Comparison of ENCODE assay signal across 22 mouse cellular contexts in genomic region chr11:35364469-35364868, GRCm38 (mm10).
DNase-seq lines count a peak whose midpoint lies in the region; ATAC-seq and TF ChIP-seq lines count a peak whose summit lies in the region.
"Had no signal": no experiment of that assay in that cellular context is flagged by ENCODE, and none has a peak within 500 bp of the region (broad histone marks: within the 10 kb centered on the region; RNA-seq: fewer than 3 reads in every experiment).

No protein-coding gene starts in this region.

- no peak for ATAC-seq in lung, postnatal 0 days
- 0 out of 2 replicates have a peak, but pooled peaks have one; percentile 19 for ATAC-seq in embryonic facial prominence, embryonic 11.5 days (replicated peaks; ENCODE audit: insufficient number of reproducible peaks, low FRiP score, low TSS enrichment, low read depth)
- no peak for ATAC-seq in midbrain, embryonic 16.5 days
- ATAC-seq in hindbrain, embryonic 13.5 days (ENCODE audit: low FRiP score): no peak
- ATAC-seq: forebrain, embryonic 14.5 days; Patski had no signal

- H3K27ac ChIP-seq in layer of hippocampus, adult 2 months: peak overlapping the region; percentile 51; the same call in 1 of the 2 replicates
- H3K27ac ChIP-seq in lung, postnatal 0 days (ENCODE audit: low read length): no peak overlapping the region
- no peak overlapping the region for H3K27ac ChIP-seq in embryonic facial prominence, embryonic 11.5 days (replicated peaks; ENCODE audit: low read depth, low read length)
- H3K27ac ChIP-seq in midbrain, embryonic 16.5 days (ENCODE audit: low read length): no peak overlapping the region
- H3K27ac ChIP-seq in hindbrain, embryonic 13.5 days: no peak overlapping the region
- H3K27ac ChIP-seq: embryonic facial prominence, embryonic 15.5 days; forebrain, embryonic 10.5 days; gastrocnemius, adult 2 months; hindbrain, embryonic 10.5 days; hindbrain, embryonic 15.5 days had no signal

- TF ChIP-seq EP300 in lung, postnatal 0 days (IDR thresholded peaks at IDR 0.05): no peak

- no peak overlapping the region for H3K4me3 ChIP-seq in layer of hippocampus, adult 2 months
- no peak overlapping the region for H3K4me3 ChIP-seq in lung, postnatal 0 days (ENCODE audit: low read depth, low read length)
- no peak overlapping the region for H3K4me3 ChIP-seq in embryonic facial prominence, embryonic 11.5 days (ENCODE audit: low read depth, low read length)
- H3K4me3 ChIP-seq in midbrain, embryonic 16.5 days (ENCODE audit: low read depth, low read length): no peak overlapping the region
- H3K4me3 ChIP-seq in hindbrain, embryonic 13.5 days: no peak overlapping the region
- H3K4me3 ChIP-seq: embryonic facial prominence, embryonic 15.5 days; erythroblast, embryonic 14.5 days; forebrain, embryonic 10.5 days; gastrocnemius, adult 2 months; heart, embryonic 12.5 days; hindbrain, embryonic 10.5 days; hindbrain, embryonic 15.5 days had no signal

- 36% methylated on average over 10 of the region's 10 CpGs for WGBS in lung, postnatal 0 days
- WGBS in embryonic facial prominence, embryonic 11.5 days: 43% methylated on average over 10 of the region's 10 CpGs
- WGBS in midbrain, embryonic 16.5 days: 45% methylated on average over 10 of the region's 10 CpGs
- WGBS in hindbrain, embryonic 13.5 days: 59% methylated on average over 10 of the region's 10 CpGs

- no peaks in the 10 kb centered on the region for H3K4me1 ChIP-seq in lung, postnatal 0 days (ENCODE audit: insufficient read depth, low read depth, low read length)
- no peaks in the 10 kb centered on the region for H3K4me1 ChIP-seq in embryonic facial prominence, embryonic 11.5 days (ENCODE audit: control insufficient read depth, insufficient read depth, low read length)
- no peaks in the 10 kb centered on the region for H3K4me1 ChIP-seq in midbrain, embryonic 16.5 days (ENCODE audit: control insufficient read depth, insufficient read depth, low read length)
- H3K4me1 ChIP-seq in hindbrain, embryonic 13.5 days (replicated peaks): peaks cover 17% of the 10 kb centered on the region

- no peak for TF ChIP-seq CTCF in layer of hippocampus, adult 2 months (conservative IDR thresholded peaks at IDR 0.05)
- no peak for TF ChIP-seq CTCF in lung, postnatal 0 days (IDR thresholded peaks at IDR 0.05)

- H3K36me3 ChIP-seq in lung, postnatal 0 days (ENCODE audit: insufficient read depth, low read length): no peaks in the 10 kb centered on the region
- no peaks in the 10 kb centered on the region; the same call in 1 of the 2 replicates for H3K36me3 ChIP-seq in embryonic facial prominence, embryonic 11.5 days (replicated peaks; ENCODE audit: control insufficient read depth, insufficient read depth, low read depth, low read length)
- H3K36me3 ChIP-seq in midbrain, embryonic 16.5 days (ENCODE audit: control insufficient read depth, insufficient read depth, low read length): no peaks in the 10 kb centered on the region
- H3K36me3 ChIP-seq in hindbrain, embryonic 13.5 days: no peaks in the 10 kb centered on the region
- H3K36me3 ChIP-seq: embryonic facial prominence, embryonic 15.5 days; forebrain, embryonic 10.5 days; heart, embryonic 12.5 days; hindbrain, embryonic 10.5 days; hindbrain, embryonic 15.5 days had no signal

- H3K9ac ChIP-seq in lung, postnatal 0 days (replicated peaks; ENCODE audit: low read depth): no peak overlapping the region
- no peak overlapping the region for H3K9ac ChIP-seq in embryonic facial prominence, embryonic 11.5 days (replicated peaks; ENCODE audit: low read length)
- no peak overlapping the region for H3K9ac ChIP-seq in midbrain, embryonic 16.5 days (ENCODE audit: low read depth, low read length)
- no peak overlapping the region for H3K9ac ChIP-seq in hindbrain, embryonic 13.5 days
- H3K9ac ChIP-seq: embryonic facial prominence, embryonic 15.5 days; heart, embryonic 12.5 days; hindbrain, embryonic 15.5 days had no signal

- DNase-seq in layer of hippocampus, adult 2 months (ENCODE audit: low spot score in 2 of 2): no peak
- DNase-seq in layer of hippocampus, adult 11-12 months (ENCODE audit: low spot score): no peak
- DNase-seq in lung, postnatal 0 days (ENCODE audit: low spot score): peak; percentile 9
- DNase-seq in lung, postnatal 14 days: no peak
- DNase-seq in embryonic facial prominence, embryonic 11.5 days (ENCODE audit: low spot score): peak; percentile 58
- DNase-seq: adrenal gland, adult 2 months; adrenal gland, postnatal 25 days; cerebellum, adult 2 months; cerebellum, postnatal 10 days; gastrocnemius, adult 2 months; gastrocnemius, postnatal 25 days had no signal

- no peaks in the 10 kb centered on the region for H3K27me3 ChIP-seq in lung, postnatal 0 days (replicated peaks; ENCODE audit: insufficient read depth, low read length)
- no peaks in the 10 kb centered on the region for H3K27me3 ChIP-seq in embryonic facial prominence, embryonic 11.5 days (ENCODE audit: control insufficient read depth, insufficient read depth, low read length)
- H3K27me3 ChIP-seq in midbrain, embryonic 16.5 days (ENCODE audit: control insufficient read depth, insufficient read depth, low read depth, low read length): peaks cover 56% of the 10 kb centered on the region
- peaks cover 69% of the 10 kb centered on the region for H3K27me3 ChIP-seq in hindbrain, embryonic 13.5 days
- H3K27me3 ChIP-seq: CH12.LX; embryonic facial prominence, embryonic 15.5 days; heart, embryonic 12.5 days; Patski had no signal

- no peaks in the 10 kb centered on the region for H3K9me3 ChIP-seq in lung, postnatal 0 days (ENCODE audit: low read length)
- no peaks in the 10 kb centered on the region for H3K9me3 ChIP-seq in embryonic facial prominence, embryonic 11.5 days (replicated peaks; ENCODE audit: control insufficient read depth, low read length)
- H3K9me3 ChIP-seq in midbrain, embryonic 16.5 days (replicated peaks; ENCODE audit: control insufficient read depth, low read length, poor library complexity, severe bottlenecking): peaks cover 2% of the 10 kb centered on the region; the same call in 1 of the 2 replicates
- H3K9me3 ChIP-seq in hindbrain, embryonic 13.5 days: no peaks in the 10 kb centered on the region
- H3K9me3 ChIP-seq: embryonic facial prominence, embryonic 15.5 days; hindbrain, embryonic 15.5 days had no signal

- no peak overlapping the region for H3K4me2 ChIP-seq in lung, postnatal 0 days (replicated peaks; ENCODE audit: low read depth, low read length)
- no peak overlapping the region for H3K4me2 ChIP-seq in embryonic facial prominence, embryonic 11.5 days (ENCODE audit: low read depth, low read length)
- no peak overlapping the region for H3K4me2 ChIP-seq in midbrain, embryonic 16.5 days (ENCODE audit: low read length)
- no peak overlapping the region for H3K4me2 ChIP-seq in hindbrain, embryonic 13.5 days
- H3K4me2 ChIP-seq: embryonic facial prominence, embryonic 15.5 days; heart, embryonic 12.5 days; hindbrain, embryonic 15.5 days had no signal

Comparison
In these comparisons a context has a peak if more than half of its experiments do, and no peak if none do; other contexts are left out.
1. DNase-seq: peak in lung, postnatal 0 days (single experiment) and embryonic facial prominence, embryonic 11.5 days (single experiment); none in layer of hippocampus, adult 2 months (0 of 2), layer of hippocampus, adult 11-12 months (single experiment) and lung, postnatal 14 days (single experiment).